Mouse (Mus musculus): ENCODE data around the gene Tmem274. TPM values are rescaled to one million over a fixed set of nuclear protein-coding genes. Genes with fewer than 3 reads are reported as not detected.
"Not testable (repeated sequence)": the region's sequence is repeated elsewhere in the genome, so short reads cannot be mapped to it uniquely, and the experiment has no call there.

Gene Tmem274
- polyA plus RNA-seq, 1 experiment: not detected

DNA sequence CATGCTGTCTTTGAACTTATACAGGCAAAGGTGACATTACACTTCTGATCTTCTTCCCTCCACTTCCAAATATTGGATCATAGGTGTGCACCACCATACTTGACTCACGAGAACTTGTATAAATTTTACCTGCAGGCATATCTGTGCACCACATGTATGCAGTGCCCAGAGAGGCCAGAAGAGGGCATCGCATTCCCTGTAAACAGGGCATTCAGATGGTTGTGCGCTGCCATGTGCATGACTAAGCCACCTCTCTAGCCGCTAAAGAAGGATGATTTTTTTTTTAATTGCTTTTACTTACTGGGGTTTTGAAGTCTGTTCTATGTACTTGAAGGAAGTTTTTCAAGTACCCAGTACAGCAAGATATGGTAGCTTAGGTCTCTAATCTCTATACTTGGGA, 23.5 kb upstream of the Tmem274 start:
- Histone ChIP-seq H3K36me3 (replicated peaks; ENCODE audit: low read length) (no peaks in the 10 kb centered on the region), H3K9me3 (peaks cover 6% of the 10 kb centered on the region; the same call in 1 of the 2 replicates), H3K4me1 (peaks cover 17% of the 10 kb centered on the region), H3K27me3 (replicated peaks) (peaks cover 26% of the 10 kb centered on the region), H3K4me3 (replicated peaks) (no peak overlapping the region)
- TF ChIP-seq GATA1 (IDR thresholded peaks at IDR 0.05; ENCODE audit: borderline replicate concordance, low read length) (no peak), FLI1 (IDR thresholded peaks at IDR 0.05; ENCODE audit: low read length) (no peak)

DNA sequence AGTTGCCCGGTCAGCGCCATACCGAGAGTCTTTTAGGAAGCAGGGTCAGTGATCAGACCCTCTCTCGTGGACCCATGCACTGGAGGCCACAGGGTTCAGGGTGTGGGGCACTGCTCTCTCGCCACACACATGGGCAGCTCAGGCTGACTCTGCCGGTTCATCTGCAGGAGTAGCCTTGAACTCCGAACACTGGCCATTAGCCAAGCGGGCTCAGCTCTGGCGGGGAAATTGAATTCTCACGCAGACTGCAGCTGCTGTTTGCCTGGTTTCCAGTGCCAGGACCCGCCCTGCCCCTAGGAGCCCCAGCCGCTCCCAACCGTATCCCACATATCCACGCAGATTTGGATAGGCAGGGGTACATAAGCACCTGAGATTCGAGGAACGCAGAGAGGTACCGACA, 22.9 kb upstream of the Tmem274 start:
- no peak overlapping the region for H3K4me3 ChIP-seq (replicated peaks)
- TF ChIP-seq GATA1 (IDR thresholded peaks at IDR 0.05; ENCODE audit: borderline replicate concordance, low read length) (no peak), FLI1 (IDR thresholded peaks at IDR 0.05; ENCODE audit: low read length) (no peak)
- H3K4me1 ChIP-seq: peaks cover 18% of the 10 kb centered on the region
- H3K36me3 ChIP-seq (replicated peaks; ENCODE audit: low read length): no peaks in the 10 kb centered on the region
- peaks cover 6% of the 10 kb centered on the region; the same call in 1 of the 2 replicates for H3K9me3 ChIP-seq
- peaks cover 32% of the 10 kb centered on the region for H3K27me3 ChIP-seq (replicated peaks)

DNA sequence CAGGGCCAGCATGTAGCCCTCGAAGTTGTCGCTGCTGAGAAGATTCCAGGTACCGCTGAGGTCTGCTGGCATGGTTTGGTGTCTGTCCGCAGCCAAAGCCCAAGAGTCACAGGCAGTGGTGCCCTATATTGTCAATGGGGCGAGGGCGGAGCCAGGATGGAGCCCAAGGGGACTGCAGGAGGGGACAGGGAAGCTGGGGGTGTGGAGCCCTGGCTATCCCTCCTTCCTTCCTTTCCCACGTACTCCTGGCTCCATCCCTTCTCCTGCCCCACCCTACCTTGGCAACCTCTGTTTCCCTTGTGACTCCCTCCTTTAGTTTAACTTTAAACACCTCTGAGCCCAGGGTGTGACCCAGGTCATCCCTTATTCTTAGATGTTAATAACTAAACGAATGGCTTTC, 22.3 kb upstream of the Tmem274 start, which contains the start of gene Rbp7:
Rbp7 (minus strand) TSS at position 100 of the 400 bp plus-strand sequence.
- Histone ChIP-seq H3K9me3 (peaks cover 6% of the 10 kb centered on the region; the same call in 1 of the 2 replicates), H3K4me3 (replicated peaks) (no peak within 1 kb of the TSS), H3K36me3 (replicated peaks; ENCODE audit: low read length) (no peaks in the 10 kb centered on the region), H3K27me3 (replicated peaks) (peaks cover 32% of the 10 kb centered on the region), H3K4me1 (peaks cover 18% of the 10 kb centered on the region)
- TF ChIP-seq FLI1 (IDR thresholded peaks at IDR 0.05; ENCODE audit: low read length) (no peak), GATA1 (IDR thresholded peaks at IDR 0.05; ENCODE audit: borderline replicate concordance, low read length) (no peak)

DNA sequence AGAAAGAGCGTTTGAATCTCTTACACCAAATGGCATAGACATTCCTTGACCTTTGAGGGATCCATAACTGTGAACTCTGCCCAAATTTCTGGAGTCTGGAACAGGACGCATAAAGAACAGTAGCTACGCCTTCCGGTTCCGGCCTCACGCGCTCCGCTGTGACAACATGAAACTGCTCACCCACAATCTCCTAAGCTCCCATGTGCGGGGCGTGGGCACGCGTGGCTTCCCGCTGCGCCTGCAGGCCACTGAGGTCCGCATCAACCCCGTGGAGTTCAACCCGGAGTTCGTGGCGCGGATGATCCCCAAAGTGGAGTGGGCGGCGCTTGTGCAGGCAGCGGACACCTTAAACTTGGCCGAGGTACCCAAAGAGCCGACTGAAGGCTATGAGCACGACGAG, 20.0 kb upstream of the Tmem274 start:
- H3K4me3 ChIP-seq (replicated peaks); H3K9me3 ChIP-seq; H3K36me3 ChIP-seq (replicated peaks; ENCODE audit: low read length): not testable (repeated sequence)
- H3K4me1 ChIP-seq: peaks cover 22% of the 10 kb centered on the region
- peaks cover 46% of the 10 kb centered on the region for H3K27me3 ChIP-seq (replicated peaks)

DNA sequence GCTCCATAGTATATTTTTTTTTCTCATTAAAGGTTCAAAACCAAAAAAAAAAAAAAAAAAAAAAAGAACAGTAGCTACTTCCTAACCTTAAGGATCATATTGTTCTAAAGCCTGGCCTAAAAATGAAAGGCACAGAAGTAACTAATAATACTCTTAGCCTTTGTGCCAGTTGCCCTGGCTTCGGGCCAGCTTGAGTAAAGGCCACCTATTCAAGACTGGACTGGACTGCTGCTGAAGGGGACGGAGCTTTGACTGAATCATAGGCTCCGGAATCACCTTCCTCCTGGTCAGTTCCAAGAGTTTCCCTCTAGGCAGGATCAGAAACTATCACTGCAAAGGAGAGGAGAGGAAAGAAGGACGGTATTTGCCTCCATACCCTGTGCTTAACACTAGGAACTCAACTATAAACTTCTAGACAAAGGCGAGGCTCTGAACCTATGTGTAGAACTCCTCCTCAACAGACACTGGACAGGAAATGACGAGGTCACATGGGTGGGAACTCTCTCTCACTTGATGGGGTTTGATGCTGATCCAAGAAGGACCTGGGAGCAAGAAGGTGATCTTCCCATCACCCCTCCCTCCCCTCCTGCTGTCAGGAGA, 19.2 kb upstream of the Tmem274 start:
- TF ChIP-seq GATA1 (IDR thresholded peaks at IDR 0.05; ENCODE audit: borderline replicate concordance, low read length) (no peak), FLI1 (IDR thresholded peaks at IDR 0.05; ENCODE audit: low read length) (no peak)
- Histone ChIP-seq H3K4me3 (replicated peaks) (no peak overlapping the region), H3K4me1 (peaks cover 25% of the 10 kb centered on the region), H3K36me3 (replicated peaks; ENCODE audit: low read length) (no peaks in the 10 kb centered on the region), H3K9me3 (peaks cover 5% of the 10 kb centered on the region), H3K27me3 (replicated peaks) (peaks cover 54% of the 10 kb centered on the region)

DNA sequence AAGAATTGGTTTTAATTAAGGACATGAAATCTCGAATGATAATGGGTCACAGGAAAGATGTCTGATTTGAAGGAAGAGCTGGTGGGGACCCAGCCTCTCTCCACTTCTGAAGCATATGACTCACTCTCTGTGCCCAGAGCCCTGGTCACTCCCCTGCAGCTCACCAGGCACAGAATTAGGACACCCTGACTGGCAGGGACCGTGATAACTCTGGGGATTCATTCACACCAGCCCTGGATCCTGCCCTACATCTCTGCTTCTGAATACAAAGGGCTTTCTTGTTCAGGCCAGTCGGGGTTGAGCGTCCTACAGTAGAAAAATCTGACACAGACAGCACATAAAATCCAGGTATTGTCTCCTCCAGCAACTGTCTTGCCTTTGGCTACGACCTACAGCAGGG, 18.7 kb upstream of the Tmem274 start:
- Histone ChIP-seq H3K4me3 (replicated peaks) (no peak overlapping the region), H3K9me3 (peaks cover 5% of the 10 kb centered on the region), H3K36me3 (replicated peaks; ENCODE audit: low read length) (no peaks in the 10 kb centered on the region), H3K27me3 (replicated peaks) (peaks cover 55% of the 10 kb centered on the region), H3K4me1 (peaks cover 25% of the 10 kb centered on the region)
- TF ChIP-seq GATA1 (IDR thresholded peaks at IDR 0.05; ENCODE audit: borderline replicate concordance, low read length) (no peak), FLI1 (IDR thresholded peaks at IDR 0.05; ENCODE audit: low read length) (no peak)

DNA sequence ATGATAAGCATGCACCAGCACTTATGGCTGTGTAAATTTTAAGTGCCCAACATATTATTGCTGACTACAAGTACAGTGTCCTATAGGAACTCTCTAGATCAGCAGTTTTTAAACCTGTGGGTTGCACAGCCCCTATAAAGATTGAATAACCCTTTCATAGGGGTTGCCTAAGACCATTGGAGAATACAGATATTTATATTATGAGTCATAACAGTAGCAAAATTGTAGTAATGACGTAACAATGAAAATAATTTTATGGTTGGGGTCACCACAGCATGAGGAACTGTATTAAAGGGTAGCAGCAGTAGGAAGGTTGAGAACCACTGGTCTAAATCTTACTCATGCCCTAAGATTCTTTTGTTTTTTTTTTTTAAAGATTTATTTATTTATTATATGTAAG, 17.8 kb upstream of the Tmem274 start:
- peaks cover 5% of the 10 kb centered on the region for H3K9me3 ChIP-seq
- H3K4me1 ChIP-seq: peaks cover 21% of the 10 kb centered on the region
- TF ChIP-seq GATA1 (IDR thresholded peaks at IDR 0.05; ENCODE audit: borderline replicate concordance, low read length) (no peak), FLI1 (IDR thresholded peaks at IDR 0.05; ENCODE audit: low read length) (no peak)
- no peaks in the 10 kb centered on the region for H3K36me3 ChIP-seq (replicated peaks; ENCODE audit: low read length)
- H3K27me3 ChIP-seq (replicated peaks): peaks cover 52% of the 10 kb centered on the region
- H3K4me3 ChIP-seq (replicated peaks): no peak overlapping the region

DNA sequence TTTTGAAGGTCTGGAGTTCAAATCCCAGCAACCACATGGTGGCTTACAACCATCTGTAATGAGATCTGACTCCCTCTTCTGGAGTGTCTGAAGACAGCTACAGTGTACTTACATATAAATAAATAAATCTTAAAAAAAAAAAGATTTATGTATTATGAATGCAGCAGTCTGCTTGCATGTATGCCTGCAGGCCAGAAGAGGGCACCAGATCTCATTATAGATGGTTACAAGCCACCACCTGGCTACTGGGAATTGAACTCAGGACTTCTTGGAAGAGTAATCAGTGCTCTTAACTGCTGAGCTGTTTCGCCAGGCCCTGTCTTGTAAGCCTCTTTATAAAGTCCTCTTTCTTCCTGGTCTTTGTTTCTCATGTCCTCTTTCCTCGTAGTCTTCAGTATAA, 16.7 kb upstream of the Tmem274 start:
- H3K36me3 ChIP-seq (replicated peaks; ENCODE audit: low read length); H3K4me3 ChIP-seq (replicated peaks); H3K9me3 ChIP-seq: not testable (repeated sequence)
- Histone ChIP-seq H3K27me3 (replicated peaks) (peaks cover 51% of the 10 kb centered on the region), H3K4me1 (peaks cover 19% of the 10 kb centered on the region)

DNA sequence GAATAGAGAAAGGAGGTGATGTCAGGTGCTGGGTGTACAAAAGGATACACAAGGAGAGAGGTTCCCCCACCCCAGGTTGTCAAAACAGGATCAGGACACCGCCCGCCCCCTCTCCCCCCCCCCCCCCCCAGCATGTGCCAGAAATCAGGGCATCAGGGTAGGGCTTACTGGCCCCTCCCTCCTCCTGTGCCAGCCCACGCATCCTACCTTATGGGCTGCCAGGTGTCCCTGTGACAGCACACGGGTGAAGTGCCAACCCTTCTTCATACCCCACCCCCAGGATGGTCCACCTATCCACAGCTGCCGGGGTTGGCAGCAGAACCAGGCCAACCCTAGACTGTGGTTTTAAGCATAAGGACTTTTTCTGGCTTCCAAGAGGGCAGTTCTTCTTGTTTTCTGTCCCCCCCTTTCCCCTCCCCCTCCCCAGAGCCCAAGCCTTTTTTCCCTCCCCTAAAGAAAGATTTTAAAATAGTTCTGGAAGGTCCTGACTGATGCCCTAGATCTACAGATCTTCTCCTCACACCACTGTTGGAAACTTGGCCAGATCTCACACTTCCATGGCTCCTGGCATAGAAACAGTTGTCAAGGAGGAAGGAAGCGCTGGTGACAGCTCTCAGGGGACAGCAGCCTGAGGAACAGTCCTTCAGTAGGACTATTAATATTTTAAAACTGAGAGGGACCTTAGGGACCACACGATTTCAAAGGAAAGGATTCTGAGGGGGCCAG, 15.4 kb upstream of the Tmem274 start:
- Histone ChIP-seq H3K36me3 (replicated peaks; ENCODE audit: low read length) (no peaks in the 10 kb centered on the region), H3K27me3 (replicated peaks) (peaks cover 46% of the 10 kb centered on the region), H3K4me3 (replicated peaks) (no peak overlapping the region), H3K4me1 (peaks cover 19% of the 10 kb centered on the region), H3K9me3 (peaks cover 5% of the 10 kb centered on the region)
- TF ChIP-seq GATA1 (IDR thresholded peaks at IDR 0.05; ENCODE audit: borderline replicate concordance, low read length) (no peak), FLI1 (IDR thresholded peaks at IDR 0.05; ENCODE audit: low read length) (no peak)

DNA sequence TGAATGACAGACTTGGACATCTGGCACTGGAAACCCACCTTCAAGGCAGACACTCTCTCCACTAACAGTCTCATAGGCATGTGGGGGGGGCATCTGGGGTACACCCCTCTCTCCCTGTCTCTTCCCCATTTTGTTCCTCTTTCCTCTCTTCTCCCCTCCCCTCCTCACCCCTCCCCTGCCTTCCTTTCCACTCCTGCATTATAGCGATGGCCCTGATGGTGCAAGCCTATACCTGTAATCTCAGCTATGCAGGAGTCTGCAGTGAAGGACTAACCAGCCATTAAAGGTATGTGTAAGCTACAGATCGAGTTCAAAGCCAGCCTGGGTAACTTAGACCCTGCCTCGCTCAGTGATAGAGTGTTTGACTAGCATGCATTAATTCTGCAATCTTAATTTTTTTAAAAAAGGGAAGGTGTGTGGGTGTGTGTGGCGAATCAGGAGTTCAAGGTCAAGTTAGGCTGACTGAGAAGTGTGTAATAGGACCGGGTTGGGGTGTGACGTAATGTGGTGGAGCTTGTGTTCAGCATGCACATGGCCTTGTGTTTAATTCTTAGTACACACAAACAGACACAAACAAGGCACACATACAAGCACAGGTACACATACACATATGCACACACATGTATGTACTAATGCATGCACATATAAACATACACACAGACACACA, 14.7 kb upstream of the Tmem274 start:
- Histone ChIP-seq H3K36me3 (replicated peaks; ENCODE audit: low read length) (peaks cover 2% of the 10 kb centered on the region), H3K27me3 (replicated peaks) (peaks cover 43% of the 10 kb centered on the region), H3K4me1 (peaks cover 19% of the 10 kb centered on the region), H3K9me3 (peaks cover 5% of the 10 kb centered on the region), H3K4me3 (replicated peaks) (no peak overlapping the region)
- no peak for TF ChIP-seq FLI1 (IDR thresholded peaks at IDR 0.05; ENCODE audit: low read length)
- TF ChIP-seq GATA1 (IDR thresholded peaks at IDR 0.05; ENCODE audit: borderline replicate concordance, low read length): no peak

All from megakaryocyte, embryonic 14.5 days (primary cell).